Mouse (Mus musculus) cerebellum, postnatal 10 days (tissue): Measurements from ENCODE around the gene Hnrnpa2b1.

Experiments used
- DNase-seq, 2 experiments: peaks; one replicate each; pipeline ENCODE4 v3.0.0; 2021; ENCODE audit warnings: mixed read lengths in 2 of 2

Gene Hnrnpa2b1

DNA sequence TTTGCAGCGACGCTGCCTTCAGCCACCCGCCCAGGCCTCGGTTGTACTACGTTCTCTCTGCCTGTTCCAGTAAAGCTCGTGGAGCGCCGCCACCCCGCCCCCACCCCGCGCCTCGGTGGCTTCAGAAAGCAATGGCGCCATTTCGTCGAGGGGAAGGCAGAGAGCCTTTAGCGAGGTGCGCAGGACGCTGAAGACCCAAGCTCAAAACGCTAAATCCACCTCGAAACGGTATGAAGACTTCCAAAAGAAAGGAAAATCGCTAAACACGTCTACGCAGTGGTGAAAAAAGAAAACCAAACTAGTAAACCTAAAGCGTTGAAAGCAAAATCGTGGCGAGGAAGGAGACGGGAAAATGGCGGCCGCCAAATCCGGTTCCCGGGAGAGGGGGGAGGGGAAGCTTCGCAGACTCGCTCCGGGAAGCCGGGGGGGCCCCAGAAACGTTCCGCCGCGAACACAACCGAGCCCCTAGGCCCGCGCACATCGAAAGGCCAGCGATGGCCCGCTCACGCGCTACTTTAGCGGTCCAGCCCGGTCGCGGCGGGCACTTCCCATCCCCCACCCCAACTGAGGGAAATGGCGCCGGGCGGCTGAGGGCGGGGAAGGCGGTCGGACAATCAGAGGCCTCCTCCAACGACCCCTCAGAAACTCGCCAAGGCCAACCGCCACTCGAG lies 668 bp downstream of the Hnrnpa2b1 start:
- DNase-seq: peak; percentile 88 to 92

DNA sequence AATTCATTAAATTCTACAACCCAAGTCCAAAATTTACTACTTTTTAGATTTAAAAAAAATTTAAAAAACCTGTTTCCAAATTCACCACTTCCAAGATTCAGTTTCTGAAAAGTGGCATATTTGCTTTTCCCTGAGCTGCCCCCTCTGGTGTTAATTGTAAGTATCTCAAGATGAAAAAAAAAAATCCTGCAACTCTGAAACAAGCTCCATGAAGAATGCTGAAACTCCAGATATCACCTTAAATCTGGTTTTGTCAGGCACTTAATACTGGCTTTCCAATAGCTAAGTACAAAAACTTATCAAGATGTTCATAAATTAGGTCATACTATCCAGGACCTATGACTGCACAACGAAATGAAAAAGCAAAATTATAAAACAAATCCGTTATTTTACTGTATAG lies 2.0 kb downstream of the Hnrnpa2b1 start:
- peak in 1 of 2 experiments; percentile 49 for DNase-seq

DNA sequence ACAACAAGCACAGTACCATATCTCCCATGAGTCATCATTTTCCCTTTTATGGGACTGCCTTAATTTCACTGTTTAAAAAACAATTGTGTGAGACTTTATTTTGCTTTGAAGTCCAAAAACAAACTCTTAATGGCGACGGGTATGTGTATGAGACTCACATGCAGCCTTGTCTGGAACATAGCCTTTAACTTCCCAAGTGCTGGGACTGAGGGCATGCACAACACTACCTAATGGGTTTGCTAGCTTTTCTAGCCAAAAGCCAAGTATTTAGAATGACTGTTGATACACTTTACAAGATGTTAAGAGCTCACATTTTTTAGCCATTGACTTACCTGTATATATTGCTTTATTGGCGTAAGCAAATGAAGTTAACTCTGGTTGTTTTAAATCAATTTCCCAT lies 9.3 kb downstream of the Hnrnpa2b1 start:
- DNase-seq: no peak

DNA sequence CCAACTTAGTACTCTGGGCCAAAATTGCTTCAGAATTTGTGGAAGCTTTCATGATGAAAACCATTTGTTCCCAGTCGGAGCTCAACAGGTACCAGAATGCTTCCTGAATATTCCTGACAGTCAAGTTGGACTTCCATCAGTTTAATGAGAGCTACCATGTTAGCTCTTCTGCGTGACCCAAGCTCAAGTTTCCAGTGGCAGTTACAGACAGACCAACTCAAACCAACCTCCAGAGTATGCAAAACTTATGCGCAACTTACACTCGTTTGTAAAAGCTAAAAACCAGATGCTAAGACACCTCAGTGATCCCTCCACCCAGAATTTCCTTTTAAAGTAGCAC lies 9.7 kb downstream of the Hnrnpa2b1 start:
- no peak for DNase-seq

DNA sequence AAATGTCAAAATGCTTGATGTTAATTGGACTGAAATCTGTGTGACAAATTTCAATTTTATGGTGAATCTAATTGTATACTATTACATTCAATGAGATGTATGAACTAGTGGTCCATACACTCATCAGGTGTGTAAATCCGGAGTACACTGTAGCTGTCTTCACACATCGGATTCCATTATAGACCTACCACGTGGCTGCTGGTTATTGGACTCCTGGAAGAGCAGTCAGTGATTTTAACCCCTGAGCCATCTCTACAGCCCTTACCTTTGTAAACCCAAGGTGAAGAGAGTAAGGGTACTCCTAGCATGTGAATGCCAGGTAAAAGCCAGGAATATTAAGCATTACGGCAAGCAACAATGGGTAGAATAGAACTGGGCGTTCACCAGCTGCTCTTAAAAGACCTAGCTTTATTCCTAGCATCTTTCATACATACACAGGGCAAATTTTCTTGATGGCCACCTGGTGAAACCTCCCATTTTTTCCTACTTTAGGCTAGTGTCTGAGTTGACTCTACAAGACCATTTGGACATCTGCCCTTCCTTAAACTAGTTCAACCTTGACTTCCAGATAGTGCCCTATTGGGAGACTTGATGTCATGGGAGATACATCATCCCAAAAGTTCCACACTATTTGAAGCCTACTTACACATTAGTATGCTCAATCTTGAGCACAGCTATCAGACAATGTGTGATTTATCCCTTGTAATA lies 10.2 kb downstream of the Hnrnpa2b1 start:
- DNase-seq: no peak

DNA sequence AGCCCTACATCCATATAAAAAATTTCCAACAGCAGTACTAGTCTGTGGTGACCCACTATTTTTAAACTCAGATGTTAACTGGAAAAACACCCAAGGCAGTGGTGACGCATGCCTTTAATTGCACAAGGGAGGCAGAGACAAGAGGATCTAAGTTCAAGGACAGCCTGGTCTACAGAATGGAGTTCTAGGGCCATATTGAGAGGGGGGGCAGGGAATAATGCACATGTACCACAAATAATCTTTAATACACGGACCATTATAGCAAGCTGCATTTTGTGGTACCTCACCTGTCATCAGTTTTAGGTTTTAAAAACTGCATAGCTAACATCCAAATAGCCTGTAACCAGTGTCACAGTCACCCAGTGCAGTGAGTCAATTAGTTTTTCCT lies 10.8 kb downstream of the Hnrnpa2b1 start:
- DNase-seq: no peak

DNA sequence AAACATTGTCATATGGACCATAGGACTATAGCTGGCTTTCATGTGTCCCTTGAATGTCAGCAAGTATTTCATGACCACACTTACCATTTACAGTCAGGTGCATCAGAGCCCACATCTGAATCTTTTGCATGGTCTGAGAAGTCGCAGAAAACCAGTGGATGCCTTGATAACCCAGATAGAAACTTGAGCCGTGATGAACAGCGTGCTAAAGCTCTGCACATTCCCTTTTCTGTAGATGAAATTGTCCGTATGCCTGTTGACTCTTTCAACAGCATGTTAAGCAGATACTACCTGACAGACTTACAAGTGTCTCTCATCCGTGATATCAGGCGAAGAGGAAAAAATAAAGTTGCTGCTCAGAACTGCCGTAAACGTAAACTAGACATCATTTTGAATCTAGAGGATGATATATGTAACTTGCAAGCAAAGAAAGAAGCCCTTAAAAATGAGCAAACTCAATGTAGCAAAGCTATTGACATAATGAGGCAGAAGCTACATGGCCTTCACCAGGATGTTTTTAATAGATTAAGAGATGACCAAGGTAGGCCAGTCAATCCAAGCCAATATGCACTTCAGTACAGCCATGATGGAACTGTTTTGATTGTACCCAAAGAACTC lies 11.8 kb downstream of the Hnrnpa2b1 start:
- DNase-seq: no peak

DNA sequence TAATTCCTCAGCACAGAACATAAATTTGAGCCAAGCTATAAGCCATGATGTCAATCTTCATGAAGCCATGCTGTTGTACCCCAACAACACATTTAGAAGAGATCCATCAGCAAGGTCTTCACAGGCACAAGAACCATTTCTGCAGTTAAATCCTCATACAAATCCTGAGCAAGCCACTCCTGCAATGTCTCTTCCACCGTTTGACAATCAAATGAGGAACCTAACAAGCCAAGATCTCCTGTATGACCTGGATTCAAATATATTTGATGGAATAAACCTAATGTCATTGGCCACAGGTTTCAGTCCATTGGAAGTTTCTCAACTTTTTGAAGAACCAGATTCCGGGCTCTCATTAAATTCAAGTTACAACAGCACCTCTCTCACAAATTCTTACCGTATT lies 12.4 kb downstream of the Hnrnpa2b1 start:
- no peak for DNase-seq

DNA sequence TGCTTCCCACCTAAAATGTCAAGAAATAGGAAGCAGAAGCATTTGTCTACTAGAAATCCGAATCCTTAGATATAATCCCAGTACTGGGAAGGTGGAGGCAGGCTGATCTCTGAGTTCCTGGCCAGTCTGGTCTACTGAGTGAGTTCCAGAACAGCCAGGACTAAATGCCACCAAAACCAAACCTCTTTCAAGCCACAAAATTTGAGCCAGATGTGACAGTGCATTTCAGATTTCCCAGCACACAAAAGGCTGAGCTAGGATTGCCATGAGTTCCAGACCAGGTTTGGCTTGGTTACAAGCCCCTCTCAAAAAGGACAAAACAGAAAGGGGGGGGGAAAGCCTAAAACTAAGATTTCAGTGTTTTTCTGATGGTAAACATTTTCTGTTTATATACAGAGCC lies 13.5 kb downstream of the Hnrnpa2b1 start:
- DNase-seq: no peak

DNA sequence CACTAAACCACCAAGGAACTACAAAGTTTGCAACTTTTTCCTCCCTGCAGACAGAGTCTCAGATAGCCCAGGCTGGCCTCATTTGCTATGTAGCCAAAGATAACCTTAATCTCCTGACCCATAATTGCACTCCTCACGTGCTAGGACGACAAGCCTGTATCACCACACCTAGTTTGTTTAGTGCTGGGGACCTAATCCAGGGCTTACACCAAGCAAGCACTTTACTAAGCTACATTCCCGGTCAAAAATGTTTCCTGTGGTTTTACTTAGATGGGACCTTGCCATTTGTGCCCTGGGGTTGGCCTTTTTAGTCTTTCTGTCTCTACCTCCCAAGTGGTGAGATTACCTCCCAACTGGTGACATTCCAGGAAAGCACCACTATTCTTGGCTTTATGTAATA lies 14.7 kb downstream of the Hnrnpa2b1 start:
- DNase-seq: no peak

DNA sequence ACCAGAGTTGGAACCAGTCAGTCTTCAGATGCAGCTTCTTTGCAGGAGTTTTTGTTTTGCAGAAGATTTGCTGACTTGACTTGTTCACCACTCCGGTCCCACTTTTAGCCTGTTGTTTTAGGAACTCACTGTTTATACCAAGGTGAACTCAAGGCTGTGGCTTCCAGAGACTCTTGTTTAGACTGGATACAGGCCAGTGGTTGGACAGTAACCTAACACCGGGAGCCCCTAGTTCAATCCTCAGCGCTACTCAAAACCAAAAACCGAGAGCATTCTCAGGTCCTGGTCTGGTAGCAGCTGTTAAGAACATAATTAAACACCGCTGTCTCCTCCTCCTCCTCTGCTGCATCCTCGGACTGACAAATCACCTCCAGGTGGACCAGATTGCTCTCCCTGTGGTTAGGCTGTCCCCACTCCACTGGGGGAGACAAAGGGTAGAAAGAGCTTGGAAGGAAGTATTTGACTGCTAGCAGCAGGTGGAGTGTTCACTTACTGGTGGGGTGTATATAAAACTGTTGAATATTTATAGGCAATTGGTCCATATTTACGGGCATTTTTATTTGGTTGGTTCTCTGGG lies 16.7 kb downstream of the Hnrnpa2b1 start:
- no peak for DNase-seq

DNA sequence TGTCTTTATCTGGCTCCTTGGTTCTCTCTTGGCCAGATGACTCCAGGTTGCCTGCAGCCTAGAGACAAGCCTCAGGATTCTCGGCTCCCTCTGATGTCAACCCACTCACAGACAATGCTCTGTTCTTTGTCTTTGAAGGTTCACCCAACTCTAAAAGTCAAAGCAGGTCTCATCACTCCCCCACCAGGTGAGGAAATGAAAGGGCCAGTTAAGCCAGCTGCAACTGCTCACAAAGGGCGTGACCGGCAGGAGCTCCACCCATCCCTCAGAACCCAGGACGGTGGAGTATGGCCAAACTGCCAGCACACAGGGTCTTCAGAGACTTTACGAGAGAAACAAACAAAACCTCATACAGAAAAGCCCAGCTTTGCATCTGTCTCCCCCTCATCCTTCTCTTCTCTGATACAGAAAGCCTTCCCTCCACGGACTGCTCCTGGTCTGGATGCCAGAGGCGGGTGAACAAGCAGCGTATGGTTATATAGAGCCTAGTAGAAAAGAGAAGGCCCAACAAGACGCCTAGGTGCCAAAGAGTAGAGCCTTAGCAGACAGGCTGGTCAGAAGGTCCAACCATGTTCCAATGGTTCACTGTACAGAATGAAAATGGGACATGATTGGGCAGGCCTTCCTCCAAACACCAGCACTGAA lies 27.4 kb downstream of the Hnrnpa2b1 start:
- DNase-seq: no peak

DNA sequence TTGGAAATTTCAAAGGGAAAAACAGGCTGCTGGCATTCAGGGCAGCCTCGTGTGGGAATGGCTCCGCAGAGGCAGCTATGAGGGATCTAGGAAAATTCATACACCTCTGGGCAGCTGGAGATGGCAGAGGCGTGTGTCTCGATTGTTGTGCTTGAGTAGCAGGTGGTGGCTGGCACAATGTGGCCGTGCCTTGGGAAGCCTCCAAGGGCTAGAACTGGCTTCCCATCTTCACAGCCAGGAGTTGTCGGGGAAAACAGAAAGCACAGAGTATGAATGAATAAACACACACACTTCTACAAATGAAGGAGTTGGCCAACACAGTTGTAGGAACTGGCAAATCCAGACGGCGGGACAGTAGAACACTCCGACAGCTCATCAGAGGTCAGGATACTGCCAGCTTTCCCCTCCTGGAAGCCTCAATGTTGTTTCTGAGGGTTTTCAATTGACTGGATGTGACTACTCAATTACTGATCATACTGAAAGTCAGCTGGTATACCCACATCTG lies 30.8 kb downstream of the Hnrnpa2b1 start:
- DNase-seq: peak; percentile 69 to 78

DNA sequence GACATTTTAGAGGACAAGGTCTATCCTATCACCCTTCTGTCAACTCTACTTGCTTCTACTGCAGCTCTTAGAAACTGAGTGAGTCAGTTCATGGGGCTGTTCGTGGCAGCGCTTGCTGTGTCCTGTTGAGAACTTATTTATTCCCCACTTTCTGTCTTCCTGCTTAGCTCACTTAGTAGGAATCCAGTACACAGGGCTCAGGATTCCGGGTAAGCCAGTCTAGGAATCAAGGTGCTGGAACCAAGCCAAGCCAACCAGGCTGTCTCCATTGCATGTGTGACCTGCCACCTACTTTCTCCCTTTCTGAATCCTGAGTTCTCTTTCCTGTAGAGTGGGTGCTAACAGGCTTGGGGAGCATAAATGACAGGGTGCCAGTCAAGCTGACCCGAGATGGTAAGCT lies 32.0 kb downstream of the Hnrnpa2b1 start:
- DNase-seq: peak; percentile 47 to 48

DNA sequence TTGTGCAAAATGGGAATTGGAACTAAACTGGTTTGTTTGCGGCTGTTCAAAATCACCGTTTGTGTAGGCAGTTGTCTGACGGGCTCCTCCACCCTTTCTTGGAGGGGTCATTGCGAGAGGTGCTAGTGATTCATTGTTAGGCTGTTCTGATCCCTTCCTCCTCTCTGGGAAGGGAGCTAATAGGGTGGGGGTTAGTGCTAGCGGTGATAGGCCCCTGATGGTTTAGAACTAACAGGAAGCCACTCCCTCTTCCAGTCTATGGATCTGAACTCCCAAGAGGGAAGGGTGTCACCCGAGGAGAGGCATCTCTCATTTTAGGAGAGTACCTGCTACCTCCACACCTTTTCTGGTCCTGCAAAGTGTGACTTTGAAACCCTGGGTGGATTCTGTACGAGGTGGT lies 35.4 kb downstream of the Hnrnpa2b1 start:
- no peak for DNase-seq

DNA sequence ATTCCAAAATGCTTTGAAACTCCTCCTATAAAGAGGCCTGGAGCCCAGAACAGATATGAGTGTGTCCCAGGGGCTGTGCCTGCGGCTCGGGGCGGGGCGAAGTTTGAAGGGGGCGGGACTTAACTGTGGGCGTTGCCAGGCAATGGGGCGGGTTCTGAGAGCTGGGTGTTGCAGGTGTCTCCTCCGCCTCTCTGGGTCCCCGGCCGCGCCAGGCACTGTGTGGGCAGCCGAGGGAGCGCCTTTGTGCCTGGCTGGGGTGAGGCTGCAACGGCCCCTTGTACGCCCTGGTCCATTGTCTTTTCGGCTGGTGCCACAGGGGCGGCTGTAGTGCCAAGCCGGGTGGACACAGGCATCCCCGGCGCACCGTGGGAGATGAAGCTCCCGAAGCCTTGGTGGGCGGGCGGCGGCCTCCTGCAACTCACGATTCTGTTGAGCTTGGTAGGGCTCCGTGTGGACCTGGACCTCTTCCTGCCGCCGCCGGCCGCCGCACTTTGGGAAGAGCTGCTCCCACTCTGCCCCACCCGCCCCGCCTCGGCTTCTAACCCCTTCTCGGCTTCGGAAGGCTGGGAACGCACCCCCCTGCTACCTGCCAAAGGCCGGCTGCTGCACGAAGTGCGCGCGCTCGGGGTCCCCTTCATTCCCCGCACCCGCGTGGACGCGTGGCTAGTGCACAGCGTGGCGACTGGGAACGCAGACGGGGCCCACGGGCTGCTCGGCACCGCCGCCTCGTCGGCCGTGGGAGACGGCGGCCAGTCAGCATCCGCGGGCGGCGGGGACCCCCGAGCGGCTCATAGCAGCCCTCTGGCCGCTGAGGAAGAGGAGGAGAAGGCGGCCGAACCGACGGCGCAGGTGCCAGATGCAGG lies 36.9 kb downstream of the Hnrnpa2b1 start, which contains the start of gene Nfe2l3:
Gene Nfe2l3, plus strand, starts transcription at position 136 of the 863 bp plus-strand sequence.
- peak; percentile 57 to 71 for DNase-seq

DNA sequence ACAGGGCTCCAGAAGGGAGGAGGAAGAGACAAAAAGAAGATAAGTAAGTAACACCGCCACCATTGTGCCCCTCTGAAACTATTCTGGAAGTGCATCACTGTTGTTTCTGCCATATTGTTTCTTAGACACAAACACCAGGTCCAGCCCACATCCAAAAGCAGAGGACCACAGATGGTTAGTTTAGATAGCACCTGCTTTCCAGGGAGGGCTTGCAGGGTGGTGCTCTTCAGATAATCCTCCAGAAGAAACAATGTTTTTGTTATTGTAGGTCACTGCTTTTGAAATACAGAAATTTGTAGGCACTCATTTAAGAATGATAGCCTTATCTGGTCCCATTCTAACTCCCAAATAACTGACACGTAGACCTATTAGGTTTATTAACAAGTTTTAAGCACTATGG lies 45.2 kb downstream of the Hnrnpa2b1 start:
- no peak for DNase-seq

DNA sequence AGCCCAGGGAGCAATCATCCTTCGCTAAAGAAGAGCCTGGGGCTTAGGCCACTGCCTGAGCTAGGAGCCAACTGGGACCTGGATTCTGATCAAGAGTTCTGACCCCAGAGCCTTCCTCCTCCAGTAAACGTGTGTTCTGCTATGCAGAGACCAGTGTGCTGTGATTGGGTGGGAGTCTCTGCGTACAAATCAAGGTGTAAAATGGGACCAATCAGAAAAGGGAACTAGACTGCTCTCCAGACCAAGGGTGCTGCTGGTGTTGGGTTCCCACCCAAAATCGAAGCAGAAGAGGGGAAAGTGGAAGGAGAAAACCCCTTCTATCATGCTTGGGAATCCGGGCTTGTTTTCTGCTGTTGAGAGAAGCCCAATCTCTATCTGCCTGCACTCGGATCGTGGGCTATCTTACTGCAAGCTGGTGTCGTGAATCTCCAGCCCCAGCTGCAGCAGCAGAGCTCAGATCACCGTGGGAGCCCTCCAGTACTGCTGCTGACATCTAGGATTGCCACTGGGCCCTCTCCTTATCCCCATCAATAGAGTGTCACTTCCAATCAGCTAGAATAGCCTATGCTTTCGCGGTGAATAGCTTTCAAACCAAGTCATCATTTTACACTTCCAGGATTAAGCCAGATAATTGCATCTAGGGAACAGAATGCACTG lies 46.1 kb downstream of the Hnrnpa2b1 start:
- DNase-seq: no peak

DNA sequence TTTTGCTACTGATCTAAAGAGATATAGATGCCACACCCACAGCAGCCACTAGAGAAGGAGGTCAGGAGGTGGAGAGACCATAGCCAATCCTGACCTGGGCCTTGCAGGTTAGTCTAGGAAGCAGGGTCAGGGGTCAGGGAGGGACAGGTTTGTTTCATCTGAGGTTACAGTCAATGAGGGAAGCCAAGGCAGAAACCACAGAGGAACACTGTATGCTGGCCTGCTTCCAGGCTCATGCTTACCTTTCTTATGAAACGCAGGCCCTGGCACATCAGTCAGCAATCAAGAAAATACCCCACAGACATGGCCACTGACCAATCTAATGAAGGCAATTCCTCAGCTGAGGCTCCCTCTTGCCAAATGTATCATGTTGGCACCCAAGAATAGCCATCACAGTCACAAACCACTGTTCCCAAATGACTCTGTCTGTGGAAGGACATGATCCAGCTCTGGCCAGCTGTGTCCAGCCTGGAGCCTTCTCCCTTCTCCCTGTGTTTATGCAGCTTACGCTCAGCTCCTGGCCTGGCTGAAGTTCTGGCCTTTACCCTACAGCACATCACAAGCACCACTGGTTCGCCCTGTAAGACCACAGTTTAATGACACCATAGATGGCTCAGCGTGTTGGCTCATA lies 52.3 kb downstream of the Hnrnpa2b1 start:
- DNase-seq: no peak

DNA sequence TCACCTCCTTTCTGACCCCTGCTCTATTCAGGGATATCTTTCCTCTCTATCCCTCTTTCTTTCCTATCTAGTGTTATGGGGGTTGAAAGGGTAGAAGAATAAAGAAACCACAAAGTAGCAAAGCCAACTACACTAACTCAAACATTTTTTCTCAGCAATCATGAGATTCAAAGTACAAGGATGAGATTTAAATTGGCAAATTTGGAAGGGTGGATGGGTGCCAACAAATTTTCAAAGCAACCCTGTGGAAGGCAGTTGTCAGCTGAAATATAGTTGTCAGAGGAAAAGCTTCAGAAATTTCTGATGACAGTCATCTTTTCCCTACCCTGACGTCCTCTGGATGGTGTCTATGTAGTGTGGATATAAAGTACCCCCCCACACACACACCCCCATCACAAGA lies 53.3 kb downstream of the Hnrnpa2b1 start:
- DNase-seq: no peak
